Mouse (Mus musculus): ENCODE data around the gene Dok5.

Gene Dok5

GRCm38 (mm10) chr2:170731632-170732561, at the start of gene Dok5:
Gene Dok5 (plus strand): TSS chr2:170731807.
- under 1% methylated on average over 52 of the region's 53 CpGs for WGBS

GRCm38 (mm10) chr2:170683385-170683784, 48.2 kb upstream of the Dok5 start:
- WGBS: 80% methylated on average over 2 of the region's 2 CpGs

GRCm38 (mm10) chr2:170695071-170695936, 36.3 kb upstream of the Dok5 start:
- 94% methylated on average over 23 of the region's 23 CpGs for WGBS

- 84% methylated on average over 14 of the region's 14 CpGs for WGBS
These were observed 35.6 kb upstream of the Dok5 start for GRCm38 (mm10) chr2:170695937-170696510.

- 87% methylated on average over 4 of the region's 4 CpGs for WGBS
These were observed 31.1 kb upstream of the Dok5 start for GRCm38 (mm10) chr2:170700471-170700870.

- 93% methylated on average over 4 of the region's 4 CpGs for WGBS
These were observed 25.1 kb upstream of the Dok5 start for GRCm38 (mm10) chr2:170706488-170706887.

- 87% methylated on average over 3 of the region's 3 CpGs for WGBS
These were observed 23.9 kb upstream of the Dok5 start for GRCm38 (mm10) chr2:170707672-170708071.

- WGBS: 80% methylated on average over 9 of the region's 9 CpGs
These were observed 22.7 kb upstream of the Dok5 start for GRCm38 (mm10) chr2:170708901-170709300.

GRCm38 (mm10) chr2:170712658-170713285, 18.8 kb upstream of the Dok5 start:
- 91% methylated on average over 11 of the region's 11 CpGs for WGBS

GRCm38 (mm10) chr2:170720386-170720785, 11.2 kb upstream of the Dok5 start:
- 51% methylated on average over 4 of the region's 4 CpGs for WGBS

- 49% methylated on average over 13 of the region's 13 CpGs for WGBS
These were observed 7.5 kb upstream of the Dok5 start for GRCm38 (mm10) chr2:170724136-170724535.

GRCm38 (mm10) chr2:170724716-170725115, 6.9 kb upstream of the Dok5 start:
- 90% methylated on average over 11 of the region's 11 CpGs for WGBS

- WGBS: 76% methylated on average over 5 of the region's 5 CpGs
These were observed 5.8 kb upstream of the Dok5 start for GRCm38 (mm10) chr2:170725796-170726195.

GRCm38 (mm10) chr2:170726996-170727710, 4.5 kb upstream of the Dok5 start:
- 58% methylated on average over 6 of the region's 6 CpGs for WGBS

- WGBS: 53% methylated on average over 9 of the region's 9 CpGs
These were observed 2.7 kb upstream of the Dok5 start for GRCm38 (mm10) chr2:170728864-170729263.

- WGBS: 39% methylated on average over 2 of the region's 2 CpGs
These were observed 1.9 kb upstream of the Dok5 start for GRCm38 (mm10) chr2:170729661-170730060.

- 67% methylated on average over 8 of the region's 8 CpGs for WGBS
These were observed 1.5 kb upstream of the Dok5 start for GRCm38 (mm10) chr2:170730136-170730535.

- 71% methylated on average over 13 of the region's 13 CpGs for whole genome bisulfite sequencing
These were observed 826 bp upstream of the Dok5 start for GRCm38 (mm10) chr2:170730781-170731180.

GRCm38 (mm10) chr2:170731205-170731604, 402 bp upstream of the Dok5 start:
- WGBS: 23% methylated on average over 6 of the region's 6 CpGs

- WGBS: 55% methylated on average over 1 of the region's 1 CpGs
These were observed 2.1 kb downstream of the Dok5 start for GRCm38 (mm10) chr2:170733671-170734070.

GRCm38 (mm10) chr2:170734446-170734845, 2.8 kb downstream of the Dok5 start:
- 50% methylated on average over 3 of the region's 3 CpGs for WGBS

Data from cerebral cortex, adult 2 months (tissue).